Mouse (Mus musculus): ENCODE data around the gene Filip1l. TPM values are rescaled to one million over a fixed set of nuclear protein-coding genes. Genes with fewer than 3 reads are reported as not detected.

The Filip1l gene
- polyA plus RNA-seq, 1 experiment from 2014 or later: 13.0 TPM

GRCm38 (mm10) chr16:57318637-57319125 is 34.2 kb upstream of the Filip1l start:
- no peak overlapping the region for H3K4me2 ChIP-seq (ENCODE audit: low read depth)
- no peak overlapping the region for H3K9ac ChIP-seq (ENCODE audit: low read length)
- H3K36me3 ChIP-seq (ENCODE audit: control insufficient read depth, insufficient read depth, low read length): no peaks in the 10 kb centered on the region
- H3K27me3 ChIP-seq (ENCODE audit: control insufficient read depth, insufficient read depth, low read length): no peaks in the 10 kb centered on the region
- no peaks in the 10 kb centered on the region for H3K9me3 ChIP-seq (ENCODE audit: control insufficient read depth, low read length)
- no peaks in the 10 kb centered on the region for H3K4me1 ChIP-seq (ENCODE audit: control insufficient read depth, insufficient read depth, low read length)
- DNase-seq (ENCODE audit: low spot score): no peak
- H3K27ac ChIP-seq (ENCODE audit: low read depth, low read length): no peak overlapping the region
- no peak overlapping the region for H3K4me3 ChIP-seq (ENCODE audit: low read depth, low read length)
- ATAC-seq (ENCODE audit: insufficient read depth, low FRiP score, low TSS enrichment): no peak
- 73% methylated on average over 8 of the region's 8 CpGs for WGBS

- no peak for DNase-seq (ENCODE audit: low spot score)
- WGBS: 65% methylated on average over 7 of the region's 7 CpGs
- no peak for ATAC-seq (ENCODE audit: insufficient read depth, low FRiP score, low TSS enrichment)
Observed at GRCm38 (mm10) chr16:57319284-57320124, 33.4 kb upstream of the Filip1l start.

GRCm38 (mm10) chr16:57326996-57327395 is 25.9 kb upstream of the Filip1l start:
- no peak for DNase-seq (ENCODE audit: low spot score)
- H3K4me2 ChIP-seq (ENCODE audit: low read depth): no peak overlapping the region
- H3K9me3 ChIP-seq (ENCODE audit: control insufficient read depth, low read length): no peaks in the 10 kb centered on the region
- no peak for ATAC-seq (ENCODE audit: insufficient read depth, low FRiP score, low TSS enrichment)
- 67% methylated on average over 7 of the region's 7 CpGs for WGBS
- H3K36me3 ChIP-seq (ENCODE audit: control insufficient read depth, insufficient read depth, low read length): no peaks in the 10 kb centered on the region
- no peaks in the 10 kb centered on the region for H3K27me3 ChIP-seq (ENCODE audit: control insufficient read depth, insufficient read depth, low read length)
- H3K9ac ChIP-seq (ENCODE audit: low read length): no peak overlapping the region
- no peak overlapping the region for H3K4me3 ChIP-seq (ENCODE audit: low read depth, low read length)
- no peak overlapping the region for H3K27ac ChIP-seq (ENCODE audit: low read depth, low read length)
- no peaks in the 10 kb centered on the region for H3K4me1 ChIP-seq (ENCODE audit: control insufficient read depth, insufficient read depth, low read length)

More at GRCm38 (mm10) chr16:57319284-57320124, 33.4 kb upstream of the Filip1l start:
- Histone ChIP-seq H3K27me3 (ENCODE audit: control insufficient read depth, insufficient read depth, low read length) (no peaks in the 10 kb centered on the region), H3K27ac (ENCODE audit: low read depth, low read length) (no peak overlapping the region), H3K4me1 (ENCODE audit: control insufficient read depth, insufficient read depth, low read length) (no peaks in the 10 kb centered on the region), H3K4me2 (ENCODE audit: low read depth) (no peak overlapping the region), H3K9me3 (ENCODE audit: control insufficient read depth, low read length) (no peaks in the 10 kb centered on the region), H3K9ac (ENCODE audit: low read length) (no peak overlapping the region), H3K4me3 (ENCODE audit: low read depth, low read length) (no peak overlapping the region), H3K36me3 (ENCODE audit: control insufficient read depth, insufficient read depth, low read length) (no peaks in the 10 kb centered on the region)

- H3K9me3 ChIP-seq (ENCODE audit: control insufficient read depth, low read length): no peaks in the 10 kb centered on the region
- H3K4me2 ChIP-seq (ENCODE audit: low read depth): no peak overlapping the region
- H3K27ac ChIP-seq (ENCODE audit: low read depth, low read length): no peak overlapping the region
- DNase-seq (ENCODE audit: low spot score): no peak
- no peak overlapping the region for H3K9ac ChIP-seq (ENCODE audit: low read length)
- 83% methylated on average over 8 of the region's 8 CpGs for WGBS
- ATAC-seq (ENCODE audit: insufficient read depth, low FRiP score, low TSS enrichment): no peak
- no peaks in the 10 kb centered on the region for H3K36me3 ChIP-seq (ENCODE audit: control insufficient read depth, insufficient read depth, low read length)
- no peaks in the 10 kb centered on the region for H3K27me3 ChIP-seq (ENCODE audit: control insufficient read depth, insufficient read depth, low read length)
- no peaks in the 10 kb centered on the region for H3K4me1 ChIP-seq (ENCODE audit: control insufficient read depth, insufficient read depth, low read length)
- no peak overlapping the region for H3K4me3 ChIP-seq (ENCODE audit: low read depth, low read length)
Observed at GRCm38 (mm10) chr16:57329028-57329427, 23.9 kb upstream of the Filip1l start.

- Histone ChIP-seq H3K4me3 (ENCODE audit: low read depth, low read length) (no peak overlapping the region), H3K36me3 (ENCODE audit: control insufficient read depth, insufficient read depth, low read length) (no peaks in the 10 kb centered on the region), H3K27ac (ENCODE audit: low read depth, low read length) (no peak overlapping the region), H3K9ac (ENCODE audit: low read length) (no peak overlapping the region), H3K27me3 (ENCODE audit: control insufficient read depth, insufficient read depth, low read length) (no peaks in the 10 kb centered on the region), H3K9me3 (ENCODE audit: control insufficient read depth, low read length) (no peaks in the 10 kb centered on the region), H3K4me2 (ENCODE audit: low read depth) (no peak overlapping the region), H3K4me1 (ENCODE audit: control insufficient read depth, insufficient read depth, low read length) (no peaks in the 10 kb centered on the region)
- WGBS: 87% methylated on average over 2 of the region's 2 CpGs
- ATAC-seq (ENCODE audit: insufficient read depth, low FRiP score, low TSS enrichment) (no peak), DNase-seq (ENCODE audit: low spot score) (no peak)
Observed at GRCm38 (mm10) chr16:57330111-57330510, 22.8 kb upstream of the Filip1l start.

GRCm38 (mm10) chr16:57332301-57332700 is 20.6 kb upstream of the Filip1l start:
- Histone ChIP-seq H3K27me3 (ENCODE audit: control insufficient read depth, insufficient read depth, low read length) (no peaks in the 10 kb centered on the region), H3K36me3 (ENCODE audit: control insufficient read depth, insufficient read depth, low read length) (no peaks in the 10 kb centered on the region), H3K27ac (ENCODE audit: low read depth, low read length) (no peak overlapping the region), H3K9ac (ENCODE audit: low read length) (no peak overlapping the region), H3K4me1 (ENCODE audit: control insufficient read depth, insufficient read depth, low read length) (no peaks in the 10 kb centered on the region), H3K4me2 (ENCODE audit: low read depth) (no peak overlapping the region), H3K9me3 (ENCODE audit: control insufficient read depth, low read length) (no peaks in the 10 kb centered on the region), H3K4me3 (ENCODE audit: low read depth, low read length) (no peak overlapping the region)
- ATAC-seq (ENCODE audit: insufficient read depth, low FRiP score, low TSS enrichment) (no peak), DNase-seq (ENCODE audit: low spot score) (no peak)
- 85% methylated on average over 7 of the region's 7 CpGs for WGBS

GRCm38 (mm10) chr16:57336770-57337423 is 16.0 kb upstream of the Filip1l start:
- Histone ChIP-seq H3K4me3 (ENCODE audit: low read depth, low read length) (no peak overlapping the region), H3K27me3 (ENCODE audit: control insufficient read depth, insufficient read depth, low read length) (no peaks in the 10 kb centered on the region), H3K27ac (ENCODE audit: low read depth, low read length) (no peak overlapping the region), H3K4me1 (ENCODE audit: control insufficient read depth, insufficient read depth, low read length) (no peaks in the 10 kb centered on the region), H3K36me3 (ENCODE audit: control insufficient read depth, insufficient read depth, low read length) (no peaks in the 10 kb centered on the region), H3K4me2 (ENCODE audit: low read depth) (no peak overlapping the region), H3K9me3 (ENCODE audit: control insufficient read depth, low read length) (no peaks in the 10 kb centered on the region), H3K9ac (ENCODE audit: low read length) (no peak overlapping the region)
- WGBS: 78% methylated on average over 11 of the region's 11 CpGs
- no peak for ATAC-seq (ENCODE audit: insufficient read depth, low FRiP score, low TSS enrichment)
- DNase-seq (ENCODE audit: low spot score): no peak

- Histone ChIP-seq H3K4me1 (ENCODE audit: control insufficient read depth, insufficient read depth, low read length) (no peaks in the 10 kb centered on the region), H3K27me3 (ENCODE audit: control insufficient read depth, insufficient read depth, low read length) (no peaks in the 10 kb centered on the region), H3K4me2 (ENCODE audit: low read depth) (no peak overlapping the region), H3K4me3 (ENCODE audit: low read depth, low read length) (no peak overlapping the region), H3K9me3 (ENCODE audit: control insufficient read depth, low read length) (no peaks in the 10 kb centered on the region), H3K27ac (ENCODE audit: low read depth, low read length) (no peak overlapping the region), H3K36me3 (ENCODE audit: control insufficient read depth, insufficient read depth, low read length) (no peaks in the 10 kb centered on the region), H3K9ac (ENCODE audit: low read length) (no peak overlapping the region)
- 88% methylated on average over 8 of the region's 8 CpGs for whole genome bisulfite sequencing
- ATAC-seq (ENCODE audit: insufficient read depth, low FRiP score, low TSS enrichment): no peak
- no peak for DNase-seq (ENCODE audit: low spot score)
Observed at GRCm38 (mm10) chr16:57339765-57340612, 12.9 kb upstream of the Filip1l start.

Measured in neural tube, embryonic 11.5 days (tissue).